Mouse (Mus musculus): ENCODE results near the gene Umad1.
A peak's percentile ranks its signal among the peaks of the same experiment; 100 is the strongest.
"Not testable (repeated sequence)": the region's sequence is repeated elsewhere in the genome, so short reads cannot be mapped to it uniquely, and the experiment has no call there.

Gene Umad1

GRCm38 (mm10) chr6:8319591-8319990 lies 60.5 kb downstream of the Umad1 start:
- no peak for DNase-seq

GRCm38 (mm10) chr6:8331496-8331895 lies 72.4 kb downstream of the Umad1 start:
- DNase-seq: not testable (repeated sequence)

GRCm38 (mm10) chr6:8333380-8333779 lies 74.3 kb downstream of the Umad1 start:
- DNase-seq: no peak

- no peak for DNase-seq
These were observed 77.7 kb downstream of the Umad1 start for GRCm38 (mm10) chr6:8336487-8337390.

- DNase-seq: no peak
These were observed 80.4 kb downstream of the Umad1 start for GRCm38 (mm10) chr6:8339453-8339852.

- no peak for DNase-seq
These were observed 84.2 kb downstream of the Umad1 start for GRCm38 (mm10) chr6:8343271-8343670.

- peak; percentile 42 for DNase-seq
These were observed 86.2 kb downstream of the Umad1 start for GRCm38 (mm10) chr6:8345219-8345856.

GRCm38 (mm10) chr6:8347154-8347553 lies 88.1 kb downstream of the Umad1 start:
- no peak for DNase-seq

- no peak for DNase-seq
These were observed 89.3 kb downstream of the Umad1 start for GRCm38 (mm10) chr6:8348344-8348743.

- DNase-seq: no peak
These were observed 90.1 kb downstream of the Umad1 start for GRCm38 (mm10) chr6:8349060-8349670.

- DNase-seq: no peak
These were observed 92.4 kb downstream of the Umad1 start for GRCm38 (mm10) chr6:8351507-8351906.

- no peak for DNase-seq
These were observed 93.6 kb downstream of the Umad1 start for GRCm38 (mm10) chr6:8352533-8353168.

GRCm38 (mm10) chr6:8353461-8353860 lies 94.4 kb downstream of the Umad1 start:
- DNase-seq: no peak

- DNase-seq: peak; percentile 44
These were observed 95.8 kb downstream of the Umad1 start for GRCm38 (mm10) chr6:8354846-8355245.

- DNase-seq: no peak
These were observed 99.1 kb downstream of the Umad1 start for GRCm38 (mm10) chr6:8358232-8358631.

GRCm38 (mm10) chr6:8358782-8359181 lies 99.7 kb downstream of the Umad1 start:
- DNase-seq: no peak

GRCm38 (mm10) chr6:8360805-8361204 lies 101.7 kb downstream of the Umad1 start:
- DNase-seq: no peak

GRCm38 (mm10) chr6:8364033-8364756 lies 105.1 kb downstream of the Umad1 start:
- peak; percentile 45 for DNase-seq

GRCm38 (mm10) chr6:8364757-8365150 lies 105.7 kb downstream of the Umad1 start:
- DNase-seq: peak; percentile 51

GRCm38 (mm10) chr6:8367675-8368074 lies 108.6 kb downstream of the Umad1 start:
- DNase-seq: no peak

GRCm38 (mm10) chr6:8368198-8368864 lies 109.2 kb downstream of the Umad1 start:
- no peak for DNase-seq

GRCm38 (mm10) chr6:8370624-8371023 lies 111.5 kb downstream of the Umad1 start:
- DNase-seq: no peak

All from thymus, postnatal 25 days (tissue).